Mouse (Mus musculus): ENCODE measurements around the gene Hoxb5. TPM values are rescaled to one million over a fixed set of nuclear protein-coding genes. Genes with fewer than 3 reads are reported as not detected.

Gene Hoxb5
- polyA plus RNA-seq, 1 experiment from 2014 or later, result 140 TPM

GRCm38 (mm10) chr11:96284774-96285734 lies 18.1 kb upstream of the Hoxb5 start:
- H3K27ac ChIP-seq (replicated peaks), result peak overlapping the region; percentile 72
- H3K4me3 ChIP-seq, result peak overlapping the region; percentile 40
- WGBS, result under 1% methylated on average over 37 of the region's 37 CpGs
- peak; percentile 69; the same call in 1 of the 2 replicates for ATAC-seq (ENCODE audit: low FRiP score, low read depth)
- peaks cover 6% of the 10 kb centered on the region for H3K4me1 ChIP-seq (replicated peaks)
- H3K9ac ChIP-seq, result peak overlapping the region; percentile 28
- H3K36me3 ChIP-seq, result no peaks in the 10 kb centered on the region
- peaks cover 72% of the 10 kb centered on the region for H3K27me3 ChIP-seq
- peak overlapping the region; percentile 50 for H3K4me2 ChIP-seq
- no peaks in the 10 kb centered on the region for H3K9me3 ChIP-seq

GRCm38 (mm10) chr11:96285771-96286738 lies 17.1 kb upstream of the Hoxb5 start, which contains the start of gene Hoxb7:
Gene Hoxb7 (plus strand): TSS chr11:96286623.
- Histone ChIP-seq H3K27ac (replicated peaks) (peak within 1 kb of the TSS; percentile 72), H3K9ac (peak within 1 kb of the TSS; percentile 27), H3K27me3 (peaks cover 74% of the 10 kb centered on the region), H3K4me2 (peak within 1 kb of the TSS; percentile 50), H3K4me1 (replicated peaks) (peaks cover 6% of the 10 kb centered on the region), H3K9me3 (no peaks in the 10 kb centered on the region), H3K36me3 (no peaks in the 10 kb centered on the region), H3K4me3 (peak within 1 kb of the TSS; percentile 40)
- 2% methylated on average over 43 of the region's 43 CpGs for WGBS
- ATAC-seq (ENCODE audit: low FRiP score, low read depth), result no peak

GRCm38 (mm10) chr11:96286739-96287385 lies 16.3 kb upstream of the Hoxb5 start:
- under 1% methylated on average over 55 of the region's 55 CpGs for WGBS
- H3K9ac ChIP-seq, result peak overlapping the region; percentile 27; the same call in 1 of the 2 replicates
- peak overlapping the region; percentile 50 for H3K4me2 ChIP-seq

GRCm38 (mm10) chr11:96287411-96287810 lies 15.7 kb upstream of the Hoxb5 start:
- H3K9me3 ChIP-seq, result no peaks in the 10 kb centered on the region
- ATAC-seq (ENCODE audit: low FRiP score, low read depth), result 0 out of 2 replicates have a peak, but pooled peaks have one; percentile 27
- H3K4me1 ChIP-seq (replicated peaks), result peaks cover 6% of the 10 kb centered on the region
- H3K27me3 ChIP-seq, result peaks cover 74% of the 10 kb centered on the region
- 2% methylated on average over 8 of the region's 9 CpGs for WGBS
- H3K9ac ChIP-seq, result 0 out of 2 replicates have a peak overlapping the region, but pooled peaks have one; percentile 27
- H3K4me2 ChIP-seq, result peak overlapping the region; percentile 50
- H3K27ac ChIP-seq (replicated peaks), result peak overlapping the region; percentile 72
- H3K4me3 ChIP-seq, result peak overlapping the region; percentile 40
- no peaks in the 10 kb centered on the region for H3K36me3 ChIP-seq

More at GRCm38 (mm10) chr11:96286739-96287385, 16.3 kb upstream of the Hoxb5 start:
- H3K27ac ChIP-seq (replicated peaks), result peak overlapping the region; percentile 72
- no peaks in the 10 kb centered on the region for H3K9me3 ChIP-seq
- ATAC-seq (ENCODE audit: low FRiP score, low read depth), result no peak
- peak overlapping the region; percentile 40 for H3K4me3 ChIP-seq
- H3K36me3 ChIP-seq, result no peaks in the 10 kb centered on the region
- peaks cover 6% of the 10 kb centered on the region for H3K4me1 ChIP-seq (replicated peaks)
- peaks cover 72% of the 10 kb centered on the region for H3K27me3 ChIP-seq

GRCm38 (mm10) chr11:96288455-96289221 lies 14.5 kb upstream of the Hoxb5 start:
- Histone ChIP-seq H3K4me1 (replicated peaks) (peaks cover 6% of the 10 kb centered on the region), H3K36me3 (no peaks in the 10 kb centered on the region), H3K27me3 (peaks cover 78% of the 10 kb centered on the region), H3K9me3 (no peaks in the 10 kb centered on the region), H3K9ac (no peak overlapping the region), H3K4me2 (peak overlapping the region; percentile 50), H3K4me3 (no peak overlapping the region), H3K27ac (replicated peaks) (peak overlapping the region; percentile 34; the same call in 1 of the 2 replicates)
- no peak for ATAC-seq (ENCODE audit: low FRiP score, low read depth)
- 14% methylated on average over 1 of the region's 1 CpGs for WGBS

- Histone ChIP-seq H3K27me3 (peaks cover 79% of the 10 kb centered on the region), H3K36me3 (no peaks in the 10 kb centered on the region), H3K4me1 (replicated peaks) (peaks cover 4% of the 10 kb centered on the region), H3K4me2 (peak overlapping the region; percentile 30), H3K9ac (no peak overlapping the region), H3K27ac (replicated peaks) (0 out of 2 replicates have a peak overlapping the region, but pooled peaks have one; percentile 7), H3K4me3 (no peak overlapping the region), H3K9me3 (no peaks in the 10 kb centered on the region)
- 5% methylated on average over 21 of the region's 21 CpGs for WGBS
- ATAC-seq (ENCODE audit: low FRiP score, low read depth), result no peak
Observed at GRCm38 (mm10) chr11:96289293-96289692, 13.8 kb upstream of the Hoxb5 start.

GRCm38 (mm10) chr11:96289837-96290236 lies 13.3 kb upstream of the Hoxb5 start:
- Histone ChIP-seq H3K4me2 (peak overlapping the region; percentile 7; the same call in 1 of the 2 replicates), H3K9ac (no peak overlapping the region), H3K36me3 (no peaks in the 10 kb centered on the region), H3K4me1 (replicated peaks) (no peaks in the 10 kb centered on the region), H3K9me3 (no peaks in the 10 kb centered on the region), H3K4me3 (no peak overlapping the region), H3K27ac (replicated peaks) (0 out of 2 replicates have a peak overlapping the region, but pooled peaks have one; percentile 7), H3K27me3 (peaks cover 79% of the 10 kb centered on the region)
- ATAC-seq (ENCODE audit: low FRiP score, low read depth), result no peak
- 13% methylated on average over 6 of the region's 6 CpGs for WGBS

- peak overlapping the region; percentile 40; the same call in 1 of the 2 replicates for H3K27ac ChIP-seq (replicated peaks)
- no peak overlapping the region; the same call in 1 of the 2 replicates for H3K4me3 ChIP-seq
- WGBS, result 8% methylated on average over 17 of the region's 17 CpGs
- H3K4me1 ChIP-seq (replicated peaks), result no peaks in the 10 kb centered on the region
- no peaks in the 10 kb centered on the region for H3K9me3 ChIP-seq
- H3K36me3 ChIP-seq, result no peaks in the 10 kb centered on the region
- peaks cover 85% of the 10 kb centered on the region for H3K27me3 ChIP-seq
- peak overlapping the region; percentile 28 for H3K4me2 ChIP-seq
- no peak overlapping the region for H3K9ac ChIP-seq
- no peak for ATAC-seq (ENCODE audit: low FRiP score, low read depth)
Observed at GRCm38 (mm10) chr11:96290705-96291355, 12.3 kb upstream of the Hoxb5 start.

- H3K27ac ChIP-seq (replicated peaks), result peak within 1 kb of the TSS; percentile 75
- H3K9me3 ChIP-seq, result no peaks in the 10 kb centered on the region
- H3K4me2 ChIP-seq, result peak within 1 kb of the TSS; percentile 33
- no peak for ATAC-seq (ENCODE audit: low FRiP score, low read depth)
- peak within 1 kb of the TSS; percentile 47 for H3K4me3 ChIP-seq
- H3K36me3 ChIP-seq, result no peaks in the 10 kb centered on the region
- WGBS, result 5% methylated on average over 22 of the region's 22 CpGs
- no peaks in the 10 kb centered on the region for H3K4me1 ChIP-seq (replicated peaks)
- H3K27me3 ChIP-seq, result peaks cover 87% of the 10 kb centered on the region
- peak within 1 kb of the TSS; percentile 39 for H3K9ac ChIP-seq
Observed at GRCm38 (mm10) chr11:96291681-96292564, 11.2 kb upstream of the Hoxb5 start, which contains the start of gene Hoxb6. Gene Hoxb6 (plus strand): TSS chr11:96292476.
